Mouse (Mus musculus) B cell, adult 2 months (primary cell): ENCODE measurements around the gene Defb28.
A peak's percentile ranks its signal among the peaks of the same experiment; 100 is the strongest.

Experiments used
- DNase-seq, 2 experiments: peaks; one replicate each; pipeline ENCODE4 v3.0.0; 2022

Defb28 gene

GRCm38 (mm10) chr2:152517981-152518380, at the start of gene Defb28:
Gene Defb28, plus strand, starts transcription at chr2:152518255.
- no peak for DNase-seq

- peak; percentile 53 for DNase-seq
Measured at GRCm38 (mm10) chr2:152470973-152471372, 47.1 kb upstream of the Defb28 start.

GRCm38 (mm10) chr2:152472434-152472833, 45.6 kb upstream of the Defb28 start:
- no peak for DNase-seq

- DNase-seq: no peak
Measured at GRCm38 (mm10) chr2:152476763-152477162, 41.3 kb upstream of the Defb28 start, which contains the start of gene Defb20. Gene Defb20, plus strand, starts transcription at chr2:152477063.

- DNase-seq: no peak
Measured at GRCm38 (mm10) chr2:152480881-152481280, 37.2 kb upstream of the Defb28 start.

- no peak for DNase-seq
Measured at GRCm38 (mm10) chr2:152481726-152482125, 36.3 kb upstream of the Defb28 start.

GRCm38 (mm10) chr2:152487024-152487423, 31.0 kb upstream of the Defb28 start:
- peak; percentile 11 to 27 for DNase-seq

GRCm38 (mm10) chr2:152490038-152490437, 28.0 kb upstream of the Defb28 start, which contains the start of gene Defb22:
Gene Defb22, minus strand, starts transcription at chr2:152490138.
- DNase-seq: no peak

- DNase-seq: no peak
Measured at GRCm38 (mm10) chr2:152493151-152493550, 24.9 kb upstream of the Defb28 start.

- DNase-seq: no peak
Measured at GRCm38 (mm10) chr2:152498020-152498419, 20.0 kb upstream of the Defb28 start.

GRCm38 (mm10) chr2:152500204-152500862, 17.7 kb upstream of the Defb28 start:
- DNase-seq: no peak

GRCm38 (mm10) chr2:152500863-152501229, 17.2 kb upstream of the Defb28 start:
- DNase-seq: no peak

GRCm38 (mm10) chr2:152503950-152504349, 14.1 kb upstream of the Defb28 start:
- DNase-seq: no peak

GRCm38 (mm10) chr2:152511592-152511991, 6.5 kb upstream of the Defb28 start, which contains the start of gene Defb26:
Gene Defb26, minus strand, starts transcription at chr2:152511692.
- DNase-seq: no peak

- DNase-seq: no peak
Measured at GRCm38 (mm10) chr2:152516084-152516483, 2.0 kb upstream of the Defb28 start.

GRCm38 (mm10) chr2:152539944-152540710, 22.1 kb downstream of the Defb28 start, which contains the start of gene Defb29:
Gene Defb29, minus strand, starts transcription at chr2:152540098.
- no peak for DNase-seq

- DNase-seq: no peak
Measured at GRCm38 (mm10) chr2:152541979-152542378, 23.9 kb downstream of the Defb28 start.

GRCm38 (mm10) chr2:152542897-152543296, 24.8 kb downstream of the Defb28 start:
- no peak for DNase-seq

GRCm38 (mm10) chr2:152543478-152543877, 25.4 kb downstream of the Defb28 start:
- no peak for DNase-seq

GRCm38 (mm10) chr2:152544691-152545090, 26.6 kb downstream of the Defb28 start:
- no peak for DNase-seq

- no peak for DNase-seq
Measured at GRCm38 (mm10) chr2:152548124-152548523, 30.1 kb downstream of the Defb28 start.

GRCm38 (mm10) chr2:152553774-152554423, 35.8 kb downstream of the Defb28 start:
- DNase-seq: peak; percentile 14 to 19

GRCm38 (mm10) chr2:152556655-152557054, 38.6 kb downstream of the Defb28 start:
- DNase-seq: no peak
